Mouse (Mus musculus) small intestine, adult 2 months (tissue): ENCODE data around the gene Suds3. TPM values are rescaled to one million over a fixed set of nuclear protein-coding genes. Genes with fewer than 3 reads are reported as not detected.

Experiments
- H3K27ac ChIP-seq: fragments of 200-500 bp; 2 replicates; pipeline ENCODE4 v1.5.1; 2012; ENCODE audit warnings: low read depth, low read length, control low read depth, inconsistent platforms; ENCODE audit not compliant: insufficient read depth
- H3K27me3 ChIP-seq: fragments of 200-500 bp; 2 replicates; pipeline ENCODE4 v1.6.1; 2012; ENCODE audit warnings: mild to moderate bottlenecking, moderate library complexity, low read length, inconsistent platforms; ENCODE audit not compliant: control insufficient read depth, insufficient read depth
- H3K36me3 ChIP-seq: fragments of 200-500 bp; 2 replicates; pipeline ENCODE4 v1.6.1; 2012; ENCODE audit warnings: mild to moderate bottlenecking, low read length, control low read depth, inconsistent platforms; ENCODE audit not compliant: control insufficient read depth, insufficient read depth
- H3K4me1 ChIP-seq: fragments of 200-500 bp; 2 replicates; pipeline ENCODE4 v1.6.1; 2012; ENCODE audit warnings: low read length, inconsistent platforms, mixed read lengths; ENCODE audit not compliant: control insufficient read depth, insufficient read depth, insufficient read length
- H3K4me3 ChIP-seq: fragments of 200-500 bp; 2 replicates; pipeline ENCODE4 v1.5.1; 2012; ENCODE audit warnings: low read depth, mild to moderate bottlenecking, control low read depth, inconsistent platforms, low read length, moderate library complexity
- CTCF ChIP-seq: fragments of 200-500 bp; IDR thresholded peaks from 2 replicates; pipeline ENCODE4 v1.5.1; 2012; ENCODE audit warnings: low read depth, mild to moderate bottlenecking, control low read depth, inconsistent platforms, low read length, moderate library complexity, mixed read lengths; ENCODE audit not compliant: insufficient replicate concordance, insufficient read length; ENCODE audit errors: extremely low read depth
- POLR2A ChIP-seq: fragments of 200-500 bp; IDR thresholded peaks from 2 replicates; pipeline ENCODE4 v1.6.1; 2012; ENCODE audit warnings: low read depth, mild to moderate bottlenecking, control low read depth, inconsistent platforms, low read length, moderate library complexity
- WGBS: fragments of 180-500 bp; shearing (Covaris S2); methylation state at CpG from one replicate; pipeline ENCODE4 v1.1.7; 2018; 5-methylcytosine and 5-hydroxymethylcytosine counted together
- polyA plus RNA-seq: library from polyadenylated mRNA; depleted of rRNA; stranded (reverse); fragments of >200 nt; gene quantifications from 2 replicates; pipeline ENCODE4 v1.2.3, GENCODE M21; 2012

The Suds3 gene
- polyA plus RNA-seq, 1 experiment = 114 TPM

DNA sequence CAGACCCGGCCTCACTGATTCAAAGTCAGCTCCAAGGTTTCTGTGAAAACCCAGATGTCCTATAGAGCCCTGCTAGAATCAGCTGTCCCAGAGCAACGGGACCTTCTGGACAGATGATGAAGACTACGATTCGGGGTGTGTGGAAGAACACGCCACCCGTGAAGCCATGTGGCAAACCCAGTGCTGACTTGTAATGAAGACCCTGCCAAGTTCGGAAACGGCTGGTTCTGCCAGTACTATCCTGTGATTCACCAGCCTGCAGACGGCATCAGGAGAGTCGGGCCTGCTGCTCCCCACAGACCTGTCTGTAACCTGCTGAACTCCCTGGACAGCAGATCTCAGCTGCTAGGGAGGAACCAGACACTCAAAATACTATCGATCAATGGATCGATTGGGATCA is 11.6 kb downstream of the Suds3 start:
- no peak for TF ChIP-seq CTCF
- Histone ChIP-seq H3K4me1 (no peaks in the 10 kb centered on the region), H3K4me3 (no peak overlapping the region), H3K36me3 (peaks cover 82% of the 10 kb centered on the region), H3K27ac (no peak overlapping the region), H3K27me3 (no peaks in the 10 kb centered on the region)
- 94% methylated on average over 12 of the region's 12 CpGs for WGBS

DNA sequence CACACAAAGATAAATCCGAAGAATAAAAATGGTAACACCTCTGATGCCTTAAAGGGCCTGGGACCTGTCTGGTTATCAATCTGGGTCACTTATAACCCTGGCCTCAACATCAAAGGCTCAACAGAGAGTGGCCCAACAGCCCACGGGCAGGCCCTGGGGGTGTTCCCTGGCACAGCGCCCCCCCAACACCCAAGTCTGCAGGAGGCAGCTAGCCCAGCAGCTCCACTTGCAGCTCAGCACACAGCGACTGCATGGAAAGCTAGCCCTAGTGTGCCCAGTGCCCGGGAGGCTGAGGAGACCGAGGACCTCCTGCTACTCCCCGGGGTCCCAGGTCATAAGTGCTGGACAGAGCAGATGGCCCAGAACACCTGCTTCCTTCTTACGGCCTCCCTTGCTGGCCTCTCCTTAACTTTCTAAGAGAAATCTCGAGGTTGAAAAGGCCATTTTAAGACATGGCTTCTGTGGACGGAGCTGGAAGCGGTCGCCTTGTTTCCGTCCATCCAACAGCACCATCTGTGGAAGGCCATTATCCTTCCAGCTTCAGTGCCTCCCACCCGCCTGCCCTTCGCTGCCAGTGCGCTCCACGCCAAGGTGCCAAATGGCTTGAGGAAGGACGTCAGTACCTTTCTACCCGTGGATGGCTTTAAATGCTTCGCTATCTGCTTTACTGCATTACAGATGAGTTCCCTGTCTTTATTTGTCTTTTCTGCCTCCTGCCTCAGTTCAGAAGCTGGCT is 12.6 kb downstream of the Suds3 start:
- 91% methylated on average over 20 of the region's 20 CpGs for WGBS
- no peak overlapping the region for H3K4me3 ChIP-seq
- no peaks in the 10 kb centered on the region for H3K4me1 ChIP-seq
- no peak overlapping the region for H3K27ac ChIP-seq
- no peaks in the 10 kb centered on the region for H3K27me3 ChIP-seq
- H3K36me3 ChIP-seq = peaks cover 73% of the 10 kb centered on the region
- no peak for TF ChIP-seq CTCF
- TF ChIP-seq POLR2A = no peak

DNA sequence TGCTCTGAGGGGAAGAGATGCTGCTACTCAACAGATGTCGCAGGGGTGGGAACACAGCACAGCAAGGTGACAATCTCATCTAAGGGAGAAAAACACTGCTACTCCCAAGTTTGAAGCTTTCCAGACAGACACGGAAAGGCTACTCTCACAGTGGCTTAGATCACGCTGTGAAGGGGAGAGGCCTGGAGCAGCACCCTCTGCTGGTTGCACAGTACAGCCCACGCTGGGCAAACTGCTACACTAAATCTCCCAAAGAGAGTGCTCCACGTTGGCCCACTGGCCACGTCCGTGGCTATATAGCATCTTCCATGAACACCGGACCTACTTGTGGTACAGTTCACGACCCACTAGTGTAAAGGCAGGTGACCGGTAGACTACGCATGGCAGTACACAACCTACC is 16.2 kb downstream of the Suds3 start:
- no peak overlapping the region for H3K27ac ChIP-seq
- TF ChIP-seq POLR2A (no peak), CTCF (no peak)
- 83% methylated on average over 11 of the region's 11 CpGs for WGBS
- H3K4me1 ChIP-seq = no peaks in the 10 kb centered on the region
- no peak overlapping the region for H3K4me3 ChIP-seq
- peaks cover 61% of the 10 kb centered on the region for H3K36me3 ChIP-seq
- H3K27me3 ChIP-seq = no peaks in the 10 kb centered on the region

DNA sequence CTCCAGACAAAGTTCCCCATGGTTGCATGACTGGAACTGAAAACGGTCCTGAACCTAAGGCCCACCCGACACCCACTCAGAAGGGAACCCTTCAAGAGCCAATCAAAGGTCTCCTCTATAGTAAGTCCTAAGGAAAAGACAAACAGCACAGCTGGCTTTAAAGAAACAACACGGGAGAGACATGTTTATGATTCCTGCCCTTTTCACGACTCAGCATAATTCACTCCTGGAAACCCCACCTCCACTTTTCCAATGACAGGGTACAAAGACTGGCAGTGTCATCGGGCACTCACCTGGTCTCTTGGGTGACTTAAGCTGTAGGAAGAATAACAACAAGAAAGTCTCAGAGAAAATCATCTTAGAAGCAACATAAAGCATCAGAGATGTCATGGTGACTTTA is 16.9 kb downstream of the Suds3 start:
- no peaks in the 10 kb centered on the region for H3K27me3 ChIP-seq
- TF ChIP-seq POLR2A = no peak
- no peak for TF ChIP-seq CTCF
- H3K4me1 ChIP-seq = no peaks in the 10 kb centered on the region
- WGBS = 73% methylated on average over 5 of the region's 5 CpGs
- no peak overlapping the region for H3K27ac ChIP-seq
- peaks cover 60% of the 10 kb centered on the region for H3K36me3 ChIP-seq
- H3K4me3 ChIP-seq = no peak overlapping the region

DNA sequence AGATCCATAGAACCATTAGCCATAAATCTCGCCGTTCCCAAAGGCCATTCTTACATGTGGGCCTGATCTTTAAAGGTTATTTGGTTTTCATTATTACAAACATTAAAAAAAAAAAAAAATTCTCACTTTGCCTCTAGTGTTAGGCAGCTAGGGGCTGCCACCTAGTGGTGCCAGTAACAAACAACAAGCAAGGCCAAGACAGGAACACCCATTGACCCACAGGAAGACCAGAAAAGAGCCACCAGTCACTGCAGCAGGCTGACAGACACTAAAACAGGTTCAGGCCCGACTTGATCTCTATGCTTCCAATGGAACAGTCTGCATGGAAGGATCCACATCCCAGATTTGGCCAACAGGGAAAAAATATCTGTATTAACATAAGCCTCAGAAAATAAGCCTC is 19.2 kb downstream of the Suds3 start:
- peaks cover 64% of the 10 kb centered on the region for H3K36me3 ChIP-seq
- H3K27me3 ChIP-seq = no peaks in the 10 kb centered on the region
- TF ChIP-seq POLR2A (no peak), CTCF (peak; percentile 61; the same call in 1 of the 2 replicates)
- WGBS = 17% methylated on average over 3 of the region's 3 CpGs
- H3K4me3 ChIP-seq = no peak overlapping the region
- H3K4me1 ChIP-seq = no peaks in the 10 kb centered on the region
- H3K27ac ChIP-seq = no peak overlapping the region

DNA sequence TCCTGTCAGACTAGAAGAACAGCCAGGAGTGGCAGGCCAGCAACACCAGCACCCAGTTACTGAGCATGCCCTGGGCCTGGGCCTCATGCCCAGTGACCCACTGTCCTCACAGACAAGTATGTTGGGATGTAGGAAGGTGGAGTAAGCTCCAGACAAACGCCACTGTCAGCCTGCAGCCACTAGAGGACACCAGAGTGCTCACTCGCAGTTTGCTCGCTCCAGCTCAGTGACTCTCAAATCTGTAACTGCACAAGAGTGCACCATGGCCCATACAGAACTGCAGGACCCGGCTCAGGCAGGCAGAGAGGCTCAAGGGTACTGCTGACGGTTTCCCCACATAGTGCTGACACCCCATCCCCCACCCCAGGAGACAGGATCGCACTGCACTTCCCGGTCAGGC is 21.5 kb downstream of the Suds3 start:
- no peak overlapping the region for H3K27ac ChIP-seq
- no peaks in the 10 kb centered on the region for H3K27me3 ChIP-seq
- peaks cover 52% of the 10 kb centered on the region for H3K36me3 ChIP-seq
- 53% methylated on average over 7 of the region's 7 CpGs for WGBS
- TF ChIP-seq POLR2A (no peak), CTCF (peak; percentile 39; the same call in 1 of the 2 replicates)
- no peak overlapping the region for H3K4me3 ChIP-seq
- peaks cover 3% of the 10 kb centered on the region; the same call in 1 of the 2 replicates for H3K4me1 ChIP-seq

DNA sequence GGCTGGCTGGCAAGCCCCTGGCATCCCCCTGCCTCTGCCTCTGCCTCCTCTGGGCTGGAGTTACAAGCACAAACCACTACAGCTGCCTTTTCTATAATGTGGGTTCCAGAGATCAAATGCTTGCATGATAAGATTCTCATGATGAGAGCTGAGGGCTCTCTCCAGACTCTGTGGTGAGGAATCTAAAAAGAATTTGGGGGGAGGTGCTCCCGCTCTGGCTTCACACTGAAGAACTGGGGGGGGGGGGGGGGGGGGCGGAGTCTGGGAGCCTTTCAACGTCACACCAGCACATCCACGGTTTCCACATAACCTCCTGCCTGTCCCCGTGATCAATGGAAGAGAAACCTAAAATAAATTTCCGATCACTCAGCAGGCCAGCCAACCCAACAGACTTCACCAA is 26.1 kb downstream of the Suds3 start:
- WGBS = 18% methylated on average over 6 of the region's 6 CpGs

More for the DNA sequence above, 26.1 kb downstream of the Suds3 start:
- Histone ChIP-seq H3K4me1 (peaks cover 6% of the 10 kb centered on the region; the same call in 1 of the 2 replicates), H3K27me3 (peaks cover 6% of the 10 kb centered on the region; the same call in 1 of the 2 replicates), H3K36me3 (peaks cover 35% of the 10 kb centered on the region), H3K27ac (no peak overlapping the region), H3K4me3 (no peak overlapping the region)
- TF ChIP-seq CTCF (no peak), POLR2A (no peak)
